Mouse (Mus musculus) liver, embryonic 13.5 days (tissue): Measurements from ENCODE around the gene Mecom. TPM values are rescaled to one million over a fixed set of nuclear protein-coding genes. Genes with fewer than 3 reads are reported as not detected.

Experiments used
- ATAC-seq: fragments of 200-750 bp; cut with Nextera tagmentation; 2 replicates; pipeline ENCODE4 v1.8.0; 2017; ENCODE audit warnings: low read depth, mild to moderate bottlenecking, moderate number of reproducible peaks, moderate library complexity
- DNase-seq: peaks from one replicate; pipeline ENCODE4 v3.0.0; 2022
- H3K27ac ChIP-seq: fragments of 300-500 bp; sonication (generic); 2 replicates; pipeline ENCODE4 v1.5.1; 2015; ENCODE audit warnings: moderate library complexity, mild to moderate bottlenecking, inconsistent platforms
- H3K27me3 ChIP-seq: fragments of 300-500 bp; sonication (generic); 2 replicates; pipeline ENCODE4 v1.6.1; 2015; ENCODE audit warnings: mild to moderate bottlenecking, inconsistent platforms
- H3K36me3 ChIP-seq: fragments of 300-500 bp; sonication (generic); 2 replicates; pipeline ENCODE4 v1.6.1; 2015; ENCODE audit warnings: mild to moderate bottlenecking, inconsistent platforms
- H3K4me1 ChIP-seq: fragments of 300-500 bp; sonication (generic); replicated peaks from 2 replicates; pipeline ENCODE4 v1.6.1; 2015; ENCODE audit warnings: inconsistent platforms
- H3K4me2 ChIP-seq: fragments of 300-500 bp; sonication (generic); 2 replicates; pipeline ENCODE4 v1.6.1; 2015; ENCODE audit warnings: inconsistent platforms, mild to moderate bottlenecking, moderate library complexity
- H3K4me3 ChIP-seq: fragments of 300-500 bp; sonication (generic); replicated peaks from 2 replicates; pipeline ENCODE4 v1.5.1; 2015; ENCODE audit warnings: mild to moderate bottlenecking, inconsistent platforms
- H3K9ac ChIP-seq: fragments of 300-500 bp; sonication (generic); 2 replicates; pipeline ENCODE4 v1.6.1; 2015; ENCODE audit warnings: mild to moderate bottlenecking, inconsistent platforms
- H3K9me3 ChIP-seq: fragments of 300-500 bp; sonication (generic); replicated peaks from 2 replicates; pipeline ENCODE4 v1.6.1; 2016; ENCODE audit warnings: inconsistent platforms
- WGBS: fragments of 180-500 bp; shearing (Covaris S2); methylation state at CpG from one replicate; pipeline ENCODE4 v1.1.7; 2015; ENCODE audit not compliant: insufficient replicate concordance; 5-methylcytosine and 5-hydroxymethylcytosine counted together
- polyA plus RNA-seq: library from polyadenylated mRNA; unstranded; fragments of >200 nt; fragmentation: Nextera tagmentation; extraction: Ambion mirVana; gene quantifications from 2 replicates; pipeline ENCODE4 v1.2.1, GENCODE M21; 2015

Mecom gene
- polyA plus RNA-seq, 1 experiment from 2014 or later, result 0.81 TPM

DNA sequence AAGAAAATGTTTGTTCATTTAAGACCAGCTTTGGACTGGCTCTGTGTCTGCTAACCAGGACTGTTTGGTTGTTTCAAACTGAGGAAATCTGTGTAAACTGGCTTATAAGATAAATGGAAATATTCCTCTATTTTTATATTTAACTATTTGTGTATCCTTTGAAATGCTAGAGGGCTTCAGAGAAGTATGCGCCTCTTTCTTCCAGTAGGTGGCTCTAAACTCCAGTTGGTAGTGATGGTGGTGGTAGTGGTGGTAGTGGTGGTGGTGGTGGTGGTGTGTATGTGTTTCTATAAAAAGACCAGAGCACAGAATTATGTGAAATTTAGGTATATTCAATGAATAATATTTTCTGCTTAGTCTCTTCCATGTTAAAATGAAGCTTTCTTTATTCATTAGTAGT, 548.8 kb downstream of the Mecom start:
- H3K9ac ChIP-seq, result no peak overlapping the region
- no peaks in the 10 kb centered on the region for H3K9me3 ChIP-seq
- no peak overlapping the region for H3K4me2 ChIP-seq
- ATAC-seq, result no peak
- H3K4me1 ChIP-seq, result no peaks in the 10 kb centered on the region
- 50% methylated on average over 1 of the region's 1 CpGs for WGBS
- DNase-seq, result no peak
- H3K4me3 ChIP-seq, result no peak overlapping the region
- no peaks in the 10 kb centered on the region for H3K27me3 ChIP-seq
- no peak overlapping the region for H3K27ac ChIP-seq
- no peaks in the 10 kb centered on the region for H3K36me3 ChIP-seq

DNA sequence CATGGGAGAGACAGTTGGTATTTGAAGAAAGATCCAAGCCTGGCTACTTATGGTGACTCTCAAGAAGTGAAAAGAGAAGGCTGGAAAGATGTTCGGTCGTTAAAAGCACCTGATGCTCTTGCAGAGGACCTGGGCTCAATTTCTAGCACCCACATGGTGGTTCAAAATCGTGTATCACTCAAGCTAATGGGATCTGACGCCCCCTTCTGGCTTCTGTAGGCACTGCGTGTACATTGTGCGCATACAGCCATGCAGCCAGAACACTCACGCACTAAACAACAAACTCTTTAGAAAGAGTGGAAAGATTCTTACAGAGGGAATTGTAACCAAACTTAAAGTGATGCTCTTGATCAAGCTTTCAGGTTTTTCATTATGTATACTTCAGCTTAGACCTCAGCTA, 550.7 kb downstream of the Mecom start:
- Histone ChIP-seq H3K9ac (no peak overlapping the region), H3K27ac (no peak overlapping the region), H3K4me1 (no peaks in the 10 kb centered on the region), H3K4me3 (no peak overlapping the region), H3K27me3 (no peaks in the 10 kb centered on the region), H3K36me3 (no peaks in the 10 kb centered on the region), H3K4me2 (no peak overlapping the region), H3K9me3 (no peaks in the 10 kb centered on the region)
- 63% methylated on average over 7 of the region's 7 CpGs for WGBS
- ATAC-seq, result no peak
- DNase-seq, result no peak

DNA sequence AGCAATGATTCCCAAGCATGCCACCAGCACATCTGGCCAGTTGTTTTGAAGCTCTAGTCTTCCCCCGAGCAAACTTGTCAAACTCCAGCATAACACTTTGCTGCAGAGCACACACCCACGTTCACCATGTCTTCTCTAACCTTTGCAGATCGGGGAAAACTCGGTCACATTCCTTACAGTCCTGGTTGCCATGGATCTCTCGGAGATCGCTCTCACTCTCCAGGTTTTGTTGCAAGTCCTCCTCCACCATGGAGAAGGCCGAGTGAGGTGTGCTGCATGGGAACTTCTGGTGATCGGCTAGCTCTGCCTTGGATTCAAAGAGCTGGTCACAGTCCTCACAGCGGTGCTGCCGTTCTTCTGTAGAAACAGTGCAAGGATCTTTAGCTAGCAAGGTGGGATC, 554.5 kb downstream of the Mecom start:
- WGBS, result 71% methylated on average over 10 of the region's 10 CpGs

DNA sequence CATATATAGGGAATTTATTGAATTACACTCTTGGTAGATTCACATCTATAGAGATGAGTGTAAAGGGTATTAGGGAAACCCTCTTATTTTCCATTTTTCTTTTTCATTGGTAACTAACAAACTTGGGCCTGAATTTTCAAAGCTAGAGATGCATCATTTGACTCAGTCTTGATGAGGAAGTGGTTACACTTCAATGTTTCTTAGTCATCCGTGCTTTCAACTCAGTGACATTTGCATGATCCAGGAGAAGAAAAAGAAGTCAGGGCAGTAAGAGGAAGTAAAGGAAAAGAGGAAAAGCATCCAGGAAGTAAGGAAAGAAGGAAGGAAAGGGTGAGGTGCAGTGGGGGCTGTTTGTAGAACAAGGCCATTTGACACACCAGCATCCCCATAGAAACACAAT, 556.3 kb downstream of the Mecom start:
- no peaks in the 10 kb centered on the region for H3K9me3 ChIP-seq
- no peak overlapping the region for H3K27ac ChIP-seq
- no peak overlapping the region for H3K4me2 ChIP-seq
- 27% methylated on average over 1 of the region's 1 CpGs for WGBS
- H3K36me3 ChIP-seq, result no peaks in the 10 kb centered on the region
- no peak for DNase-seq
- no peaks in the 10 kb centered on the region for H3K27me3 ChIP-seq
- no peak overlapping the region for H3K9ac ChIP-seq
- H3K4me3 ChIP-seq, result no peak overlapping the region
- H3K4me1 ChIP-seq, result no peaks in the 10 kb centered on the region
- no peak for ATAC-seq

More for the DNA sequence above, 554.5 kb downstream of the Mecom start:
- Histone ChIP-seq H3K9ac (no peak overlapping the region), H3K4me1 (no peaks in the 10 kb centered on the region), H3K36me3 (no peaks in the 10 kb centered on the region), H3K9me3 (no peaks in the 10 kb centered on the region), H3K27me3 (no peaks in the 10 kb centered on the region), H3K27ac (no peak overlapping the region), H3K4me2 (no peak overlapping the region), H3K4me3 (no peak overlapping the region)
- ATAC-seq, result no peak
- DNase-seq, result no peak

DNA sequence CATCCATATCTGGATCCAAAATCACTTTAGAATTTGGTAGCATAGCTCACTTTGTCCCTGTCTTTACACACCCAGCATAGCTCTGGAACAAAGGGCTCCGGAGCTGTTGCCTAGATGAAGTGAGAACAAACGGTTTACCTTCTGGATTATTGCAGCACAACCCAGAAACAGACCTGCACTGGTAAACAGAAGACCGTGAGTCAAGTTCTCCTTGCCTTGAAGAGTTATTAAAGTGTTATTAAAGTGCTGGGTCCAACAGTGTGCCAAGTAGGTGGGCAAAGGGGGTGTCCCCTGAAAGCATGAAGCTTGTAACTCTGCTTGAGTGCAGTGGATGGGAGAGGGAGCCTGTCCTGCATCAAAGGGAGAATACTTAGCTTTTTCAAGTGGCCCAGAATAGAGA, 563.4 kb downstream of the Mecom start:
- ATAC-seq (no peak), DNase-seq (no peak)
- H3K9me3 ChIP-seq, result no peaks in the 10 kb centered on the region
- no peak overlapping the region for H3K27ac ChIP-seq
- no peak overlapping the region for H3K4me3 ChIP-seq
- WGBS, result 62% methylated on average over 3 of the region's 3 CpGs
- H3K4me2 ChIP-seq, result no peak overlapping the region
- no peak overlapping the region for H3K9ac ChIP-seq
- no peaks in the 10 kb centered on the region for H3K27me3 ChIP-seq
- no peaks in the 10 kb centered on the region for H3K36me3 ChIP-seq
- H3K4me1 ChIP-seq, result no peaks in the 10 kb centered on the region

DNA sequence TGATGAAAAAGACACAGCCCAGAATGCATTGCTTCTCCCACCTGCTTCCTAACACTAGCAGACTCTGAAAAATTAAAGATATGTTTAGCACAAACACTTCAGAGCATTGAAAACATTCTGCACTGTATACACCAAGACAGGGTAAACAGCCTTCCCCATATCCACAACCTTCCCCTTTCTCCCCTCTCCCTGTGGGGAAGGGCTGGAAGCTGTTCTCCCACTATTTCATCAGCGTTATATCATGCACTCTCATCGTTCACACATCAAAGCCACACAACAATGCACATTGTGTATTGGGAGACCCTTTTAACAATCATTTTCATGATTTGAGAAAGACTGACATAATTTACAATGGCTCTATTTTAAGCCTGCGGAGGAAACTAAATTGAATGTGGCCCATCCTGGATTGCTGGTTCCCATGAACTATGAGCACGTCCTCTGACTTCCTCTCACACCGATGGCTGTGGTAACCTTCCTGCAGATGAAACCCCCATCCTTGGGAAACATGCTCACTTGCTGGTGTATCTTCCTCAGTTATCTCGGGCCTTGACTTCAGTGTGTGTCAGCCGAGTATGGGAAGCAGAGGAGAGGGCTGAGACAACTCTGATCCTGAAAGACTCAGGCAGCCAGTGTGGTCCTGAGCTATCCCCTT, 566.4 kb downstream of the Mecom start:
- Histone ChIP-seq H3K9ac (no peak overlapping the region), H3K4me3 (no peak overlapping the region), H3K4me1 (no peaks in the 10 kb centered on the region), H3K4me2 (no peak overlapping the region), H3K9me3 (no peaks in the 10 kb centered on the region), H3K27me3 (no peaks in the 10 kb centered on the region), H3K36me3 (no peaks in the 10 kb centered on the region), H3K27ac (no peak overlapping the region)
- DNase-seq, result no peak
- WGBS, result 35% methylated on average over 7 of the region's 7 CpGs
- ATAC-seq, result no peak

DNA sequence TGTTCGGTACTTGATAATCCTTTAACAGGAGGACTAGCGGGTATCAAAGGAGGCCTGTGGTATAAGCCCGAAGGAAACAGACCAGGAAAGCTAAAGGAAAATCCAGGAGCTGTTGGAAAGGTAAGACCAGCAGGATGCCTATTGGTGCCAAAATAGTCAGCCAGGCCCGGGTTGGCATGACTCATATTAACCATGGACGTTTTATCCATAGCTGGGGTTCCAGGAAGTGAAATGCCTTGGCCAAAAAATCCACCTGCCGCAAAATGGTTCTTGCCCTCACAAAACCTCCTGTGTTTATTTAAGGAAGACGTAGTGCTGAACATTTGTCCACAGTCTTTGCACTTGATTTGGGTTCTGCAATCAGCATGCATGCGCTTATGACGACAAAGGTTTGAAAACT, 567.3 kb downstream of the Mecom start:
- Histone ChIP-seq H3K27me3 (no peaks in the 10 kb centered on the region), H3K4me1 (no peaks in the 10 kb centered on the region), H3K36me3 (no peaks in the 10 kb centered on the region), H3K4me2 (no peak overlapping the region), H3K9me3 (no peaks in the 10 kb centered on the region), H3K4me3 (no peak overlapping the region), H3K9ac (no peak overlapping the region), H3K27ac (no peak overlapping the region)
- DNase-seq (no peak), ATAC-seq (no peak)
- 70% methylated on average over 9 of the region's 9 CpGs for whole genome bisulfite sequencing

DNA sequence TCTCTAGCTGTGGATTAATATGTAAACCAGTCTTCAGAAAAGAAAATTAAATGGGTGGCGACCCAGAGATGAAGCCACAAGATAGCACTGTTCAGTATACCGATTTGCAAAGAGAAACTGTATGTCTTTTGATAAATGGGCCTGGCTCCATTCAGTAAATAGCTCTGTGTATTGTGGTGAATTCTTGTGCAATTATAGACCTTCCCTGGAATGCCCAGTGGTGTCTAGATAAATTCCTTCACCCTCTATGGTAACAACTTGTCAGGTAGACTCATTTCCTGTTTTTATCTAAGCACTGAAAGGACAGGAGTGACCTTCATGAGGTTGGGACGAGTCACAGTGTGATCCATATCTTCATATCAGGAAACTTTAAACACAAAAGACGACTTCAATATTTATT, 571.2 kb downstream of the Mecom start:
- ATAC-seq, result no peak
- WGBS, result 28% methylated on average over 4 of the region's 4 CpGs
- H3K4me1 ChIP-seq, result no peaks in the 10 kb centered on the region

DNA sequence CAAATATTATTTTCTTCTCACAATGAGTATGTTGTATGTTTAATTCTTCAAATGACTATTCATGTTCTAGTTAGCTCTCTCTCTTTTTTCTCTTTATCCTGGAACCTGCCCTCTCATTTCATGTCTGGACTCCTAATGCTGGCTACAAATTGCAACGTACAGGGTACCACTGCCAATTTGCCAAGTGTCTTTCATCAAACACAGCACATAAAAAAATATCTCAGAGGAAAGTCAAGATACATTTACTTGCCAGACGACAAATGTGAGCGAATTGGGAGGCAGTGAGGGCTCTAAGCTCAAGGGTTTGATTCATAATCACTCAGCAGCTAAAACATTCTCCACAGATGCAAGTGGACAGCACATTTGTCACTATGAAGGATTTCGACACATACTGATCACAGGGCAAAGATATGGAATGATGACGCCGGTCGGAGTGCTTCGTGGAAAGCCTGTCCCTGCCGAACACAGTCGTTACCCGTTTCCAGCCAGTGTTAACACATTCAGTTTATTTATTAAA, 579.3 kb downstream of the Mecom start:
- Histone ChIP-seq H3K4me1 (no peaks in the 10 kb centered on the region), H3K9me3 (no peaks in the 10 kb centered on the region), H3K36me3 (no peaks in the 10 kb centered on the region), H3K27ac (no peak overlapping the region), H3K4me2 (no peak overlapping the region), H3K4me3 (no peak overlapping the region), H3K27me3 (no peaks in the 10 kb centered on the region), H3K9ac (no peak overlapping the region)
- no peak for ATAC-seq
- no peak for DNase-seq
- 73% methylated on average over 11 of the region's 11 CpGs for whole genome bisulfite sequencing

More for the DNA sequence above, 571.2 kb downstream of the Mecom start:
- no peaks in the 10 kb centered on the region for H3K36me3 ChIP-seq
- H3K27ac ChIP-seq, result no peak overlapping the region
- no peak overlapping the region for H3K4me2 ChIP-seq
- DNase-seq, result no peak
- no peak overlapping the region for H3K4me3 ChIP-seq
- H3K27me3 ChIP-seq, result no peaks in the 10 kb centered on the region
- no peaks in the 10 kb centered on the region for H3K9me3 ChIP-seq
- H3K9ac ChIP-seq, result no peak overlapping the region

DNA sequence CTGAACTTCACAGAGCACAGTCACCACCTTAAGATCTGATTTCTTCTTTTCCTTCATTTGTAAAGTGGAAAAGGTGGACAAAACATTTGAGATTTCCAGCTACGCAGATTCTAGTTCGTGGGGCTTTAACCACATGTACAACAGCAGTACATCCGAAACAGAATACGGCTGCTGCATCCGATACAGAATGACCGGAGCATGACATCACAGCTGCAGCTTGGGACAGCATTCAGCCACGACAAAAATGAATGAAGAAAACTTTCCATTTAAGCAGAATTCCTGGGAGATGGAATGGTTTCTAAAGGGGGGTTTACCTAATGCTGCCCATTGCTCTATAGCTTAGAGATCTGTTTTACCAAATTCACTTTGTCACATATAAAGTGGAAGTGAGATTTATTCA, 583.9 kb downstream of the Mecom start:
- Histone ChIP-seq H3K27me3 (no peaks in the 10 kb centered on the region), H3K4me3 (no peak overlapping the region), H3K9ac (no peak overlapping the region), H3K9me3 (no peaks in the 10 kb centered on the region), H3K36me3 (no peaks in the 10 kb centered on the region), H3K4me1 (no peaks in the 10 kb centered on the region), H3K27ac (no peak overlapping the region), H3K4me2 (no peak overlapping the region)
- DNase-seq (no peak), ATAC-seq (no peak)
- WGBS, result 78% methylated on average over 7 of the region's 7 CpGs

DNA sequence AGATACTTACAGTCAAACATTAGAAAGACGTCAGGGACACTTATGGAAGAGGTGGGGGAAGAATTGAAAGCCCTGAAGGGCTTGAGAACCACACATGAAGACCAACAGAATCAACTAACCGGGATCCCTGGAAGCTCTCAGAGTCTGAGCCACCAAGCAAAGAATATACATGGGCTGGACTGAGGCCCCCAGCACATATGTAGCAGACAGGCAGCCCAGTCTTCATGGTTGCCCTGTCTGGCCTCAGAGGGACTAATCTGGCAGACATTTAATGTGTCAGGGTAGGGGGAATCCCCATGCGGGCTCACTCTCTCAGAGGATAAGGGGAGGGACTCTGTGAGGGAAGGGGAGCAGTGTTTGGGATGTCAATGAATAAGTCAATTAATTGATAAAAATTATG, 584.4 kb downstream of the Mecom start:
- H3K9ac ChIP-seq, result no peak overlapping the region
- WGBS, result 59% methylated on average over 3 of the region's 3 CpGs
- H3K4me3 ChIP-seq, result no peak overlapping the region
- DNase-seq (no peak), ATAC-seq (no peak)
- H3K36me3 ChIP-seq, result no peaks in the 10 kb centered on the region
- no peaks in the 10 kb centered on the region for H3K27me3 ChIP-seq
- H3K9me3 ChIP-seq, result no peaks in the 10 kb centered on the region
- no peak overlapping the region for H3K4me2 ChIP-seq
- no peak overlapping the region for H3K27ac ChIP-seq
- H3K4me1 ChIP-seq, result no peaks in the 10 kb centered on the region

DNA sequence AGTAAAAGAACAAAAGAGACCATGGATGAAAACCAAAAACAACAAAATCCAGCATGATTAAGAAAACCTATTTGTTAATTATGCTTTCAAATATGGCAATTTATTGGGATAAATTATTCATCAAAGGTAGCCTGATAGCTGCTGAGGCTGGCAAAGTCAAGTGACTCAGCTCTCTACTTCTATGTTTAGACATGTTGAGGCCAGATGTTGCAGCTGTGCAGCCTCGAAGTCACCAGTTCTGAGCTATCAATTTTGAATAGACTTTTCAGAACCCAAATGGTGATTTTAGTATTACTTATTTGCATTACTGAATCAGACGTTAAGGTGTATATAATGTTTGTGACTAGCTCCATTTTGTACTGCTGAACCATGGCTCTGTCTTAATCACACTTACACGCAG, 588.8 kb downstream of the Mecom start:
- Histone ChIP-seq H3K4me3 (no peak overlapping the region), H3K27ac (no peak overlapping the region), H3K27me3 (no peaks in the 10 kb centered on the region), H3K4me1 (no peaks in the 10 kb centered on the region), H3K4me2 (no peak overlapping the region), H3K36me3 (no peaks in the 10 kb centered on the region), H3K9me3 (no peaks in the 10 kb centered on the region), H3K9ac (no peak overlapping the region)
- 54% methylated on average over 3 of the region's 3 CpGs for WGBS
- ATAC-seq, result no peak
- DNase-seq, result no peak
